Mouse (Mus musculus) embryonic facial prominence, embryonic 15.5 days (tissue): ENCODE data around the gene Galm. TPM values are rescaled to one million over a fixed set of nuclear protein-coding genes. Genes with fewer than 3 reads are reported as not detected.
A peak's percentile ranks its signal among the peaks of the same experiment; 100 is the strongest.

Experiments
- ATAC-seq: fragments of 200-750 bp; cut with Nextera tagmentation; 2 replicates; pipeline ENCODE4 v1.8.0; 2017; ENCODE audit warnings: low read depth, moderate TSS enrichment; ENCODE audit not compliant: insufficient number of reproducible peaks, low FRiP score, low TSS enrichment
- H3K27ac ChIP-seq: fragments of 300-500 bp; sonication (generic); replicated peaks from 2 replicates; pipeline ENCODE4 v1.5.1; 2015; ENCODE audit warnings: mild to moderate bottlenecking, inconsistent platforms
- H3K27me3 ChIP-seq: fragments of 300-500 bp; sonication (generic); 2 replicates; pipeline ENCODE4 v1.6.1; 2015; ENCODE audit warnings: inconsistent platforms
- H3K36me3 ChIP-seq: fragments of 300-500 bp; sonication (generic); 2 replicates; pipeline ENCODE4 v1.6.1; 2015; ENCODE audit warnings: mild to moderate bottlenecking, inconsistent platforms
- H3K4me1 ChIP-seq: fragments of 300-500 bp; sonication (generic); 2 replicates; pipeline ENCODE4 v1.6.1; 2015; ENCODE audit warnings: inconsistent platforms
- H3K4me2 ChIP-seq: fragments of 300-500 bp; sonication (generic); replicated peaks from 2 replicates; pipeline ENCODE4 v1.6.1; 2015; ENCODE audit warnings: mild to moderate bottlenecking, inconsistent platforms
- H3K4me3 ChIP-seq: fragments of 300-500 bp; sonication (generic); replicated peaks from 2 replicates; pipeline ENCODE4 v1.5.1; 2015; ENCODE audit warnings: mild to moderate bottlenecking, inconsistent platforms
- H3K9ac ChIP-seq: fragments of 300-500 bp; sonication (generic); 2 replicates; pipeline ENCODE4 v1.6.1; 2015; ENCODE audit warnings: inconsistent platforms
- H3K9me3 ChIP-seq: fragments of 300-500 bp; sonication (generic); replicated peaks from 2 replicates; pipeline ENCODE4 v1.6.1; 2016; ENCODE audit warnings: inconsistent platforms
- WGBS: fragments of 180-500 bp; shearing (Covaris S2); methylation state at CpG from one replicate; pipeline ENCODE4 v1.1.7; 2015; 5-methylcytosine and 5-hydroxymethylcytosine counted together
- polyA plus RNA-seq: library from polyadenylated mRNA; unstranded; fragments of >200 nt; fragmentation: Nextera tagmentation; extraction: Ambion mirVana; gene quantifications from 2 replicates; pipeline ENCODE4 v1.2.1, GENCODE M21; 2015

Gene Galm
- polyA plus RNA-seq, 1 experiment from 2014 or later, result 32.0 TPM

- Histone ChIP-seq H3K4me3 (no peak overlapping the region), H3K27ac (no peak overlapping the region)
- WGBS, result 85% methylated on average over 8 of the region's 8 CpGs
Observed at GRCm38 (mm10) chr17:80096720-80097114, 30.6 kb upstream of the Galm start.

GRCm38 (mm10) chr17:80097221-80097620, 30.1 kb upstream of the Galm start:
- H3K36me3 ChIP-seq, result no peaks in the 10 kb centered on the region
- H3K9ac ChIP-seq, result no peak overlapping the region
- 44% methylated on average over 2 of the region's 2 CpGs for WGBS
- H3K27ac ChIP-seq, result no peak overlapping the region
- H3K4me3 ChIP-seq, result no peak overlapping the region
- ATAC-seq, result no peak
- H3K4me2 ChIP-seq, result no peak overlapping the region
- peaks cover 8% of the 10 kb centered on the region; the same call in 1 of the 2 replicates for H3K4me1 ChIP-seq
- H3K9me3 ChIP-seq, result no peaks in the 10 kb centered on the region
- no peaks in the 10 kb centered on the region for H3K27me3 ChIP-seq

More at GRCm38 (mm10) chr17:80096720-80097114, 30.6 kb upstream of the Galm start:
- Histone ChIP-seq H3K9ac (no peak overlapping the region), H3K4me1 (peaks cover 8% of the 10 kb centered on the region; the same call in 1 of the 2 replicates), H3K27me3 (no peaks in the 10 kb centered on the region), H3K36me3 (no peaks in the 10 kb centered on the region), H3K9me3 (no peaks in the 10 kb centered on the region), H3K4me2 (no peak overlapping the region)
- no peak for ATAC-seq

- no peak overlapping the region for H3K27ac ChIP-seq
- H3K4me2 ChIP-seq, result no peak overlapping the region
- H3K27me3 ChIP-seq, result no peaks in the 10 kb centered on the region
- H3K4me3 ChIP-seq, result no peak overlapping the region
- H3K9ac ChIP-seq, result no peak overlapping the region
- peaks cover 8% of the 10 kb centered on the region; the same call in 1 of the 2 replicates for H3K4me1 ChIP-seq
- WGBS, result 81% methylated on average over 6 of the region's 6 CpGs
- no peaks in the 10 kb centered on the region for H3K9me3 ChIP-seq
- H3K36me3 ChIP-seq, result no peaks in the 10 kb centered on the region
- no peak for ATAC-seq
Observed at GRCm38 (mm10) chr17:80099823-80100222, 27.4 kb upstream of the Galm start.

DNA sequence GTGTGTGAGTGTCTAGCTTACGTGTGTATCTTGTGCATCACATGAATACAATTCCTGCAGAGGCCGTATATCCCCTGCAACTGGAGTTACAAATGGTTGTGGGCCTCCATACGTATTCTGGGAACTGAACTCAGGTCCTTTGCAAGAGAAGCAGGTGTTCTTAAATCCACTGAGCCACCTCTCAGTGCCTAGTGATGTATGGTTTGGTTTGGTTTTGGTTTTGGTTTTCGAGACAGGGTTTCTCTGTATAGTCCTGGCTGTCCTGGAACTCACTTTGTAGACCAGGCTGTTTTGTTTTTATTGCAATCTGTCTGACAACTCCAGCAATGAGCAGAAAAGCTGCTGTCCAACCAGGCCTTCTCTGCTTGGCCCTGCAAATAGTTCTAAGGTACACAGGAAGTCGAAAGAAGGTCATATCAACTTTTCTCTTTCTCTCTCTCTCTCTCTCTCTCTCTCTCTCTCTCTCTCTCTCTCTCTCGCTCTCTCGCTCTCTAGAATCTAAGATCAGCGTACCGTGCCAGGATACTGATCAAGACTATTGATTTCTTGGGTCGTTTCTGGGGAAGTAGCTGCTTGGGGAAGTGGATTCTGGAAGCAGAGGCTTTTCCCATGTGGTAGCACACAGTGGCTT, 21.8 kb upstream of the Galm start:
- no peaks in the 10 kb centered on the region for H3K27me3 ChIP-seq
- no peak overlapping the region for H3K9ac ChIP-seq
- 82% methylated on average over 10 of the region's 10 CpGs for WGBS
- ATAC-seq, result no peak
- no peak overlapping the region for H3K27ac ChIP-seq
- H3K4me1 ChIP-seq, result no peaks in the 10 kb centered on the region
- no peaks in the 10 kb centered on the region for H3K36me3 ChIP-seq
- H3K4me3 ChIP-seq, result no peak overlapping the region
- no peaks in the 10 kb centered on the region for H3K9me3 ChIP-seq
- no peak overlapping the region for H3K4me2 ChIP-seq

GRCm38 (mm10) chr17:80112665-80113305, 14.5 kb upstream of the Galm start:
- H3K36me3 ChIP-seq, result no peaks in the 10 kb centered on the region
- ATAC-seq, result no peak
- no peak overlapping the region for H3K4me2 ChIP-seq
- WGBS, result 71% methylated on average over 5 of the region's 5 CpGs
- no peak overlapping the region for H3K9ac ChIP-seq
- H3K9me3 ChIP-seq, result no peaks in the 10 kb centered on the region
- H3K27ac ChIP-seq, result no peak overlapping the region
- no peaks in the 10 kb centered on the region for H3K4me1 ChIP-seq
- H3K4me3 ChIP-seq, result no peak overlapping the region
- no peaks in the 10 kb centered on the region for H3K27me3 ChIP-seq

DNA sequence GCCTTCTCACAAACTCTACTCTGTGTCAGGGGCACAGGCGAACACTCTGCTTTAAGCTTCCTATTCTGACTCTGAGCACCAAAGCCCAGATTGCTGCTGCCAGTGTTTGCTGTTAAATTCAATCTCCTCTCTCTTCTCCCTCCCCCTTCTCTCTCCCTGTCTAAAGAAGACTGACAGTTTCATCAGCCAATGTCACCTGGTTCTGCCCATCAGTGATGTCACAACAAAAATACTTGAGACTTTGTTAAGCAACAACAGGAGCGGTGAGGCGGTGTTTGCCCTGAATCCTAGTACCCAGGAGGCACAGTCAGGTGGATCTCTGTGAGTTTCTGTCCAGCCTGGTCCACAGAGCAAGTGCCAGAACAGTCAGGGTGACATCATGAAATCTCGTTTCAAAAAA, 13.8 kb upstream of the Galm start:
- no peak overlapping the region for H3K4me3 ChIP-seq
- no peak overlapping the region for H3K9ac ChIP-seq
- no peaks in the 10 kb centered on the region for H3K4me1 ChIP-seq
- WGBS, result 86% methylated on average over 4 of the region's 4 CpGs
- H3K36me3 ChIP-seq, result no peaks in the 10 kb centered on the region
- H3K9me3 ChIP-seq, result no peaks in the 10 kb centered on the region
- no peaks in the 10 kb centered on the region for H3K27me3 ChIP-seq
- no peak overlapping the region for H3K27ac ChIP-seq
- no peak for ATAC-seq
- no peak overlapping the region for H3K4me2 ChIP-seq

DNA sequence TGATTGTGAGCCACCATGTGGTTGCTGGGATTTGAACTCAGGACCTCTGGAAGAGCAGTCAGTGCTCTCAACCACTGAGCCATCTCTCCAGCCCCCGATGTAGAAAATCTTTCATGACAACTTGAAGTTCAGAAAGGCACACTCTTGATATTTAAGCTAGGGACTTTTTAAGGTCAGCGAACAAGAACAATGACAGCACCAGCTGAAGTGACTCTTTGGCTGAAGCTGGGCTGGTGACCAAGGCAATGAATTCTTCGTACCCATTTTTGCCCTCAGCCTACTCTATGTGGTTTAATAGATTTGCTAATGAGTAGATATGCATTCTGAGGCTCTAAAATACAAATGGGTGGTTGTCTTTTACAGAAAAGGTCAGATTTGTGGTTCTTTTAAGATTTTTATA, 6.9 kb upstream of the Galm start:
- no peaks in the 10 kb centered on the region for H3K4me1 ChIP-seq
- H3K4me2 ChIP-seq, result no peak overlapping the region
- no peaks in the 10 kb centered on the region for H3K27me3 ChIP-seq
- H3K9me3 ChIP-seq, result no peaks in the 10 kb centered on the region
- no peak for ATAC-seq
- no peak overlapping the region for H3K4me3 ChIP-seq
- no peaks in the 10 kb centered on the region for H3K36me3 ChIP-seq
- no peak overlapping the region for H3K9ac ChIP-seq
- 85% methylated on average over 3 of the region's 3 CpGs for WGBS
- H3K27ac ChIP-seq, result no peak overlapping the region

DNA sequence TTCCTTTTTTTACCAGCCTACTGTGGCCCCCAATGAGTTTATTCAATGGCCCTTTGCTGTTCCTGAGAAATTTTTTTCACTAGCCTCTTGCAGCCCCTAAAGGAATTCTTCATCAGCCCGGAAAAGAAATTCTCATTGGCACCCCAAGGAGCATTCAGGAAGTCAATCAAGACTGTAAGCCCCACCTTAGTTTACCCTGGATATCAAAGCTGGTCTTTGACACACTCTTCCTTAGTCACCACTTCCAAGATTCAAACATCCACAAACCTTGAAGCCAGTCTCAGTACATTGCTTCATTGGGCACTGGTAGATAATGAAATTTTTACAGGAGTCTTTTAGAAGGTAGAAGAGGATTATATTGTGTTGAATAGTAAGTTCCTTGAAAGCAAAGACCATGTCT, 5.4 kb upstream of the Galm start:
- Histone ChIP-seq H3K4me1 (no peaks in the 10 kb centered on the region), H3K27me3 (no peaks in the 10 kb centered on the region), H3K36me3 (no peaks in the 10 kb centered on the region), H3K9ac (no peak overlapping the region), H3K4me3 (no peak overlapping the region), H3K4me2 (no peak overlapping the region), H3K9me3 (no peaks in the 10 kb centered on the region), H3K27ac (no peak overlapping the region)
- no peak for ATAC-seq
- WGBS, result 70% methylated on average over 1 of the region's 1 CpGs

DNA sequence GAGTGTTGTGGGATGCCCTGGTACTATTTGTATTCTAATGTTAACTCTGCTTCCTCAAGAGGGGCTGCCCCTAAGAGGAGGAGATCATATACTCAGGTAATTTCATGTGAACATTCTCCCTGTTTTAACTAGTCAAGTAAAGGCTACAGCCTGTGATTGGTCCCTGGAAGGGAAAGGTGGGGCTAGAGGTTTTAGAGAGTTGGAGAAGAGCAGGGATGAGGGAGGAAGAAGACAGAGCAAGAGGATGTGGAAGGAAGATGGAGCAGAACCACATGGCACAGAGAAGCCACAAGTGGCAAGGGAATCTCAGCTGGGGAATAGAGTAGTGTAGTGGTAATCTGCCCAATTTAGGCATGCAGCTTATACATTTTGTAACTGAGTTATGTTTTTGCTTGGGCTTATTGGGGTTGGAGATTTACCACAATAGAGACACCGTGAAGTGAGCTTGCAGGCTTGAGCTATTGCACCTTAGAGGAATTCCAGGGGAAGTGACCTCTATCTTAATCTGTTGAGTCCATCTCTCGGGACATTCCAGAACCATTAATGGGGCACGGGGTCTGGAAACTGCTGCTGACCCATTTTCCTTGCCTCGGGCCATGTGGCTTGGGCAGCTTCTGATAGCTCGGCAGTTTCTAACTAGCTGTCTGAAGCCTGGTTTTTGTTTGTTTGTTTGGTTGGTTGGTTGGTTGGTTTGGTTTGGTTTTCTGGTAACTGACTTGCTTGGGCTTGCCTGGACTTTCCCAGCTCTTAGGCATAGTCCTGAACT, 2.1 kb upstream of the Galm start:
- no peaks in the 10 kb centered on the region for H3K9me3 ChIP-seq
- H3K27me3 ChIP-seq, result no peaks in the 10 kb centered on the region
- no peak for ATAC-seq
- H3K9ac ChIP-seq, result no peak overlapping the region
- no peak overlapping the region for H3K4me3 ChIP-seq
- WGBS, result 51% methylated on average over 5 of the region's 5 CpGs
- H3K4me2 ChIP-seq, result no peak overlapping the region
- H3K4me1 ChIP-seq, result peaks cover 11% of the 10 kb centered on the region; the same call in 1 of the 2 replicates
- no peaks in the 10 kb centered on the region for H3K36me3 ChIP-seq
- no peak overlapping the region for H3K27ac ChIP-seq

- 67% methylated on average over 6 of the region's 6 CpGs for WGBS
Observed at GRCm38 (mm10) chr17:80126166-80126565, 1.1 kb upstream of the Galm start.

GRCm38 (mm10) chr17:80128476-80128990, 1.3 kb downstream of the Galm start:
- Histone ChIP-seq H3K27me3 (no peaks in the 10 kb centered on the region), H3K4me2 (peak overlapping the region; percentile 74), H3K36me3 (no peaks in the 10 kb centered on the region), H3K27ac (peak overlapping the region; percentile 85), H3K4me1 (peaks cover 11% of the 10 kb centered on the region; the same call in 1 of the 2 replicates), H3K4me3 (peak overlapping the region; percentile 53), H3K9ac (no peak overlapping the region), H3K9me3 (no peaks in the 10 kb centered on the region)
- ATAC-seq, result no peak
- WGBS, result 68% methylated on average over 13 of the region's 13 CpGs

More at GRCm38 (mm10) chr17:80126166-80126565, 1.1 kb upstream of the Galm start:
- Histone ChIP-seq H3K27me3 (no peaks in the 10 kb centered on the region), H3K4me2 (no peak overlapping the region), H3K27ac (no peak overlapping the region), H3K9me3 (no peaks in the 10 kb centered on the region), H3K9ac (no peak overlapping the region), H3K4me1 (peaks cover 11% of the 10 kb centered on the region; the same call in 1 of the 2 replicates), H3K36me3 (no peaks in the 10 kb centered on the region), H3K4me3 (no peak overlapping the region)
- no peak for ATAC-seq
